Mouse (Mus musculus) lung, embryonic 14.5 days (tissue): ENCODE data around the gene Esyt2. TPM values are rescaled to one million over a fixed set of nuclear protein-coding genes. Genes with fewer than 3 reads are reported as not detected.

Source experiments
- ATAC-seq: fragments of 200-750 bp; cut with Nextera tagmentation; 2 replicates; pipeline ENCODE4 v1.8.0; 2017; ENCODE audit warnings: mild to moderate bottlenecking, moderate TSS enrichment, moderate library complexity; ENCODE audit not compliant: insufficient read depth
- DNase-seq: peaks from one replicate; pipeline ENCODE4 v3.0.0-alpha.2; 2015
- H3K27ac ChIP-seq: fragments of 300-500 bp; sonication (generic); 2 replicates; pipeline ENCODE4 v1.5.1; 2014; ENCODE audit warnings: low read depth, mild to moderate bottlenecking, moderate library complexity
- H3K27me3 ChIP-seq: fragments of 300-500 bp; sonication (generic); 2 replicates; pipeline ENCODE4 v1.6.1; 2014; ENCODE audit warnings: low read length, control low read depth; ENCODE audit not compliant: insufficient read depth
- H3K36me3 ChIP-seq: fragments of 300-500 bp; sonication (generic); 2 replicates; pipeline ENCODE4 v1.6.1; 2014; ENCODE audit warnings: control low read depth; ENCODE audit not compliant: insufficient read depth
- H3K4me1 ChIP-seq: fragments of 300-500 bp; sonication (generic); 2 replicates; pipeline ENCODE4 v1.6.1; 2014; ENCODE audit warnings: antibody characterized with exemption, control low read depth; ENCODE audit not compliant: insufficient read depth
- H3K4me2 ChIP-seq: fragments of 300-500 bp; sonication (generic); 2 replicates; pipeline ENCODE4 v1.6.1; 2014; ENCODE audit warnings: mild to moderate bottlenecking
- H3K4me3 ChIP-seq: fragments of 300-500 bp; sonication (generic); 2 replicates; pipeline ENCODE4 v1.5.1; 2014; ENCODE audit warnings: low read depth, low read length
- H3K9ac ChIP-seq: fragments of 300-500 bp; sonication (generic); 2 replicates; pipeline ENCODE4 v1.6.1; 2014
- H3K9me3 ChIP-seq: fragments of 300-500 bp; sonication (generic); 2 replicates; pipeline ENCODE4 v1.6.1; 2016; ENCODE audit warnings: low read depth, low read length, control low read depth
- CTCF ChIP-seq: IDR thresholded peaks from 2 replicates; pipeline ENCODE4 v1.5.1; 2016; ENCODE audit warnings: antibody characterized with exemption, low read depth
- WGBS: fragments of 180-500 bp; shearing (Covaris S2); extraction: QIAGEN DNeasy Blood & Tissue Kit; methylation state at CpG from one replicate; pipeline ENCODE4 v1.1.7; 2014; 5-methylcytosine and 5-hydroxymethylcytosine counted together
- polyA plus RNA-seq: library from polyadenylated mRNA; unstranded; fragments of >200 nt; fragmentation: Nextera tagmentation; extraction: Ambion mirVana; gene quantifications from 2 replicates; pipeline ENCODE4 v1.2.1, GENCODE M21; 2014

The Esyt2 gene
- polyA plus RNA-seq, result 29.0 and 31.0 TPM in 2 replicates

- peak within 1 kb of the TSS; percentile 97 for H3K4me2 ChIP-seq
- peak within 1 kb of the TSS; percentile 98 for H3K27ac ChIP-seq
- no peaks in the 10 kb centered on the region for H3K9me3 ChIP-seq
- 0 out of 2 replicates have a peak, but pooled peaks cover 6% of the 10 kb centered on the region for H3K4me1 ChIP-seq
- H3K27me3 ChIP-seq, result no peaks in the 10 kb centered on the region
- under 1% methylated on average over 67 of the region's 68 CpGs for WGBS
- H3K36me3 ChIP-seq, result no peaks in the 10 kb centered on the region
- TF ChIP-seq CTCF, result peak; percentile 45; the same call in 1 of the 2 replicates
- ATAC-seq (peak; percentile 97), DNase-seq (peak; percentile 100)
- H3K9ac ChIP-seq, result peak within 1 kb of the TSS; percentile 91
- peak within 1 kb of the TSS; percentile 95 for H3K4me3 ChIP-seq
These were observed at the start of gene Esyt2 for GRCm38 (mm10) chr12:116280653-116281364. TSS of gene Esyt2 (plus strand) at chr12:116281196.

DNA sequence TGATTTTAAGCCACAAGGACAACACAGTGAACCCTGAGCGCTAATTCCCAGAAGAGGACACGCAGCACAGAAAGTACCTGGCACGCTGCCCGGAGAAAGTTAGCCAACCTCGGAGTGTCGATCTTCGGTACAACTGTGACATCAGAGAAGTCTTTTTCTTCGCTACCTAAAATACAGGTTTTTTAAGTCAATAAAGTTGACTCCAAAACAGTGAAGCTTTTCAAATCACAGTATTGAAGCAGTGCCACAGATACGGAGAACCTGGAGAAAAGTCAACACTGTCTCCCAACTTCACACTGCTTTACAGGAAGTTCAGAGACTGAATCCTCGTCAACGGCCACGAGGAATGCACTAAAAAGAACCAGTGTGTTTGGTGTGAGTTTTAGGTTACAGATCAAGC is 49.4 kb upstream of the Esyt2 start:
- no peak overlapping the region for H3K4me3 ChIP-seq
- peak; percentile 87 for DNase-seq

GRCm38 (mm10) chr12:116232061-116232460 is 48.9 kb upstream of the Esyt2 start:
- Histone ChIP-seq H3K9ac (no peak overlapping the region), H3K36me3 (no peaks in the 10 kb centered on the region), H3K27me3 (no peaks in the 10 kb centered on the region), H3K9me3 (no peaks in the 10 kb centered on the region), H3K4me1 (no peaks in the 10 kb centered on the region), H3K4me3 (no peak overlapping the region), H3K4me2 (peak overlapping the region; percentile 36; the same call in 1 of the 2 replicates), H3K27ac (peak overlapping the region; percentile 60)
- DNase-seq (no peak), ATAC-seq (peak; percentile 21; the same call in 1 of the 2 replicates)
- 74% methylated on average over 1 of the region's 1 CpGs for WGBS
- no peak for TF ChIP-seq CTCF

More for the DNA sequence above, 49.4 kb upstream of the Esyt2 start:
- Histone ChIP-seq H3K4me1 (no peaks in the 10 kb centered on the region), H3K4me2 (peak overlapping the region; percentile 36; the same call in 1 of the 2 replicates), H3K9ac (no peak overlapping the region), H3K9me3 (no peaks in the 10 kb centered on the region), H3K36me3 (no peaks in the 10 kb centered on the region), H3K27me3 (no peaks in the 10 kb centered on the region), H3K27ac (peak overlapping the region; percentile 60)
- 41% methylated on average over 12 of the region's 12 CpGs for WGBS
- no peak for TF ChIP-seq CTCF
- ATAC-seq, result peak; percentile 81

- H3K9me3 ChIP-seq, result no peaks in the 10 kb centered on the region
- peak; percentile 19; the same call in 1 of the 2 replicates for TF ChIP-seq CTCF
- no peak overlapping the region for H3K9ac ChIP-seq
- H3K36me3 ChIP-seq, result no peaks in the 10 kb centered on the region
- DNase-seq (peak; percentile 11), ATAC-seq (no peak)
- WGBS, result 73% methylated on average over 4 of the region's 4 CpGs
- no peaks in the 10 kb centered on the region for H3K4me1 ChIP-seq
- H3K27me3 ChIP-seq, result no peaks in the 10 kb centered on the region
- H3K27ac ChIP-seq, result no peak overlapping the region
- H3K4me2 ChIP-seq, result no peak overlapping the region
- no peak overlapping the region for H3K4me3 ChIP-seq
These were observed 45.6 kb upstream of the Esyt2 start for GRCm38 (mm10) chr12:116235356-116235755.

DNA sequence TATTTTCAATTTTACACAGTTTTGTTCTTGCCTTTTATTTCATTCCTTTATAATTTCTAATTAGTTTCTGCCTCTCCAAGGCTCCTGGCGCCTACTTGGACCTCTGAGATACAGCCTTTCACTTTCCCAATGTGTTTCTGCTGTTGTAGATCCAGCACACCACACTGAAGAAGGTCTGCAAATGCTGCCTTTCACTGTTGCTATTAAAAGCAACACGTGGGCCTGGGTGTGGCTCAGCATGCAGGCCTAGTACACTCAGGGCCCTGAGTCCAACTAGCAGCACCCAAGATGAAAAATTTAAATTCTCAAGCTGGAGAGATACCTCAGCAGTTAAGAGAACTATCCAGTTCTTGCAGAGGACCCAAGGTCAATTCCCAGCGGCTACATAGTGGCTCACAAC is 44.3 kb upstream of the Esyt2 start:
- Histone ChIP-seq H3K4me1 (no peaks in the 10 kb centered on the region), H3K4me3 (no peak overlapping the region), H3K36me3 (0 out of 2 replicates have a peak, but pooled peaks cover 5% of the 10 kb centered on the region), H3K9ac (no peak overlapping the region), H3K9me3 (no peaks in the 10 kb centered on the region), H3K27ac (no peak overlapping the region), H3K4me2 (no peak overlapping the region), H3K27me3 (no peaks in the 10 kb centered on the region)
- 75% methylated on average over 3 of the region's 3 CpGs for WGBS
- no peak for DNase-seq
- TF ChIP-seq CTCF, result no peak
- ATAC-seq, result no peak

GRCm38 (mm10) chr12:116238370-116238769 is 42.6 kb upstream of the Esyt2 start:
- H3K27me3 ChIP-seq, result no peaks in the 10 kb centered on the region
- H3K36me3 ChIP-seq, result 0 out of 2 replicates have a peak, but pooled peaks cover 5% of the 10 kb centered on the region
- TF ChIP-seq CTCF, result no peak
- no peak overlapping the region for H3K4me3 ChIP-seq
- DNase-seq (no peak), ATAC-seq (no peak)
- no peak overlapping the region for H3K4me2 ChIP-seq
- no peaks in the 10 kb centered on the region for H3K4me1 ChIP-seq
- H3K9me3 ChIP-seq, result no peaks in the 10 kb centered on the region
- no peak overlapping the region for H3K27ac ChIP-seq
- H3K9ac ChIP-seq, result no peak overlapping the region

GRCm38 (mm10) chr12:116238803-116239202 is 42.2 kb upstream of the Esyt2 start:
- DNase-seq, result no peak

More at GRCm38 (mm10) chr12:116238803-116239202, 42.2 kb upstream of the Esyt2 start:
- Histone ChIP-seq H3K4me2 (no peak overlapping the region), H3K27ac (no peak overlapping the region), H3K9ac (no peak overlapping the region), H3K4me3 (no peak overlapping the region), H3K36me3 (0 out of 2 replicates have a peak, but pooled peaks cover 5% of the 10 kb centered on the region), H3K27me3 (no peaks in the 10 kb centered on the region), H3K4me1 (no peaks in the 10 kb centered on the region), H3K9me3 (no peaks in the 10 kb centered on the region)
- WGBS, result 62% methylated on average over 3 of the region's 3 CpGs
- ATAC-seq, result no peak
- TF ChIP-seq CTCF, result no peak
